Mouse (Mus musculus) heart, embryonic 13.5 days (tissue): ENCODE data around the gene Ogfod3. TPM values are rescaled to one million over a fixed set of nuclear protein-coding genes. Genes with fewer than 3 reads are reported as not detected.
A peak's percentile ranks its signal among the peaks of the same experiment; 100 is the strongest.

ENCODE experiments used
- ATAC-seq: fragments of 200-750 bp; cut with Nextera tagmentation; 2 replicates; pipeline ENCODE4 v1.8.0; 2017; ENCODE audit warnings: moderate TSS enrichment; ENCODE audit not compliant: insufficient number of reproducible peaks, low FRiP score, low TSS enrichment; ENCODE audit errors: extremely low read depth
- H3K27ac ChIP-seq: fragments of 300-500 bp; sonication (generic); replicated peaks from 2 replicates; pipeline ENCODE4 v1.5.1; 2015; ENCODE audit warnings: moderate library complexity, mild to moderate bottlenecking, inconsistent platforms
- H3K27me3 ChIP-seq: fragments of 300-500 bp; sonication (generic); replicated peaks from 2 replicates; pipeline ENCODE4 v1.6.1; 2015; ENCODE audit warnings: mild to moderate bottlenecking, inconsistent platforms
- H3K36me3 ChIP-seq: fragments of 300-500 bp; sonication (generic); 2 replicates; pipeline ENCODE4 v1.6.1; 2015; ENCODE audit warnings: mild to moderate bottlenecking, inconsistent platforms
- H3K4me1 ChIP-seq: fragments of 300-500 bp; sonication (generic); 2 replicates; pipeline ENCODE4 v1.6.1; 2015; ENCODE audit warnings: inconsistent platforms
- H3K4me2 ChIP-seq: fragments of 300-500 bp; sonication (generic); 2 replicates; pipeline ENCODE4 v1.6.1; 2015; ENCODE audit warnings: inconsistent platforms, mild to moderate bottlenecking, moderate library complexity
- H3K4me3 ChIP-seq: fragments of 300-500 bp; sonication (generic); 2 replicates; pipeline ENCODE4 v1.5.1; 2015; ENCODE audit warnings: moderate library complexity, mild to moderate bottlenecking, inconsistent platforms
- H3K9ac ChIP-seq: fragments of 300-500 bp; sonication (generic); 2 replicates; pipeline ENCODE4 v1.6.1; 2015; ENCODE audit warnings: inconsistent platforms, mild to moderate bottlenecking, moderate library complexity
- H3K9me3 ChIP-seq: fragments of 300-500 bp; sonication (generic); 2 replicates; pipeline ENCODE4 v1.6.1; 2016; ENCODE audit warnings: inconsistent platforms
- WGBS: fragments of 180-500 bp; shearing (Covaris S2); methylation state at CpG from one replicate; pipeline ENCODE4 v1.1.7; 2015; ENCODE audit warnings: mixed read lengths; 5-methylcytosine and 5-hydroxymethylcytosine counted together
- polyA plus RNA-seq: library from polyadenylated mRNA; unstranded; fragments of >200 nt; fragmentation: Nextera tagmentation; extraction: Ambion mirVana; gene quantifications from 2 replicates; pipeline ENCODE4 v1.2.1, GENCODE M21; 2015

Gene Ogfod3
- polyA plus RNA-seq, 1 experiment from 2014 or later, result 28.4 TPM

GRCm38 (mm10) chr11:121192742-121193141 is 11.8 kb downstream of the Ogfod3 start:
- no peak overlapping the region for H3K4me3 ChIP-seq
- H3K27ac ChIP-seq, result no peak overlapping the region
- H3K4me2 ChIP-seq, result no peak overlapping the region
- H3K9ac ChIP-seq, result no peak overlapping the region
- no peaks in the 10 kb centered on the region for H3K9me3 ChIP-seq
- WGBS, result 56% methylated on average over 2 of the region's 2 CpGs
- H3K36me3 ChIP-seq, result peaks cover 22% of the 10 kb centered on the region
- H3K4me1 ChIP-seq, result no peaks in the 10 kb centered on the region
- no peak for ATAC-seq
- H3K27me3 ChIP-seq, result no peaks in the 10 kb centered on the region

- H3K4me2 ChIP-seq, result no peak overlapping the region
- H3K36me3 ChIP-seq, result peaks cover 21% of the 10 kb centered on the region
- no peaks in the 10 kb centered on the region for H3K9me3 ChIP-seq
- H3K27me3 ChIP-seq, result no peaks in the 10 kb centered on the region
- H3K9ac ChIP-seq, result no peak overlapping the region
- no peak overlapping the region for H3K4me3 ChIP-seq
- no peak overlapping the region for H3K27ac ChIP-seq
- H3K4me1 ChIP-seq, result no peaks in the 10 kb centered on the region
- 64% methylated on average over 3 of the region's 3 CpGs for WGBS
- no peak for ATAC-seq
These were observed 14.8 kb downstream of the Ogfod3 start for GRCm38 (mm10) chr11:121189681-121190080.

GRCm38 (mm10) chr11:121176285-121177270 is 27.9 kb downstream of the Ogfod3 start:
- no peak overlapping the region for H3K27ac ChIP-seq
- 53% methylated on average over 12 of the region's 12 CpGs for WGBS
- H3K36me3 ChIP-seq, result peaks cover 4% of the 10 kb centered on the region
- no peak for ATAC-seq
- H3K4me2 ChIP-seq, result no peak overlapping the region
- H3K9me3 ChIP-seq, result no peaks in the 10 kb centered on the region
- H3K4me3 ChIP-seq, result no peak overlapping the region
- H3K9ac ChIP-seq, result no peak overlapping the region
- peaks cover 16% of the 10 kb centered on the region; the same call in 1 of the 2 replicates for H3K4me1 ChIP-seq
- H3K27me3 ChIP-seq, result no peaks in the 10 kb centered on the region

GRCm38 (mm10) chr11:121174234-121174633 is 30.3 kb downstream of the Ogfod3 start:
- Histone ChIP-seq H3K36me3 (no peaks in the 10 kb centered on the region), H3K4me3 (no peak overlapping the region), H3K4me1 (peaks cover 16% of the 10 kb centered on the region; the same call in 1 of the 2 replicates), H3K9me3 (no peaks in the 10 kb centered on the region), H3K9ac (no peak overlapping the region), H3K4me2 (no peak overlapping the region), H3K27ac (no peak overlapping the region), H3K27me3 (no peaks in the 10 kb centered on the region)
- WGBS, result 57% methylated on average over 3 of the region's 3 CpGs
- ATAC-seq, result no peak

GRCm38 (mm10) chr11:121173203-121173602 is 31.3 kb downstream of the Ogfod3 start:
- WGBS, result 76% methylated on average over 5 of the region's 5 CpGs

GRCm38 (mm10) chr11:121163751-121164150 is 40.8 kb downstream of the Ogfod3 start:
- Histone ChIP-seq H3K27ac (no peak overlapping the region), H3K4me1 (no peaks in the 10 kb centered on the region), H3K4me2 (no peak overlapping the region), H3K9me3 (no peaks in the 10 kb centered on the region), H3K9ac (no peak overlapping the region), H3K27me3 (peaks cover 18% of the 10 kb centered on the region), H3K36me3 (no peaks in the 10 kb centered on the region), H3K4me3 (no peak overlapping the region)
- 70% methylated on average over 4 of the region's 4 CpGs for WGBS
- no peak for ATAC-seq

More at GRCm38 (mm10) chr11:121173203-121173602, 31.3 kb downstream of the Ogfod3 start:
- H3K4me3 ChIP-seq, result no peak overlapping the region
- ATAC-seq, result no peak
- H3K9me3 ChIP-seq, result no peaks in the 10 kb centered on the region
- H3K9ac ChIP-seq, result no peak overlapping the region
- peaks cover 16% of the 10 kb centered on the region; the same call in 1 of the 2 replicates for H3K4me1 ChIP-seq
- no peaks in the 10 kb centered on the region for H3K36me3 ChIP-seq
- no peak overlapping the region for H3K4me2 ChIP-seq
- H3K27me3 ChIP-seq, result no peaks in the 10 kb centered on the region
- no peak overlapping the region for H3K27ac ChIP-seq

- 90% methylated on average over 26 of the region's 26 CpGs for WGBS
- Histone ChIP-seq H3K9me3 (no peaks in the 10 kb centered on the region), H3K27me3 (peaks cover 46% of the 10 kb centered on the region), H3K4me1 (peaks cover 10% of the 10 kb centered on the region), H3K36me3 (no peaks in the 10 kb centered on the region), H3K9ac (no peak overlapping the region), H3K4me3 (no peak overlapping the region), H3K27ac (no peak overlapping the region), H3K4me2 (no peak overlapping the region)
- no peak for ATAC-seq
These were observed 43.7 kb downstream of the Ogfod3 start for GRCm38 (mm10) chr11:121160636-121161346.

- whole genome bisulfite sequencing, result 77% methylated on average over 5 of the region's 5 CpGs
- ATAC-seq, result no peak
- Histone ChIP-seq H3K27ac (no peak within 1 kb of the TSS), H3K4me3 (no peak within 1 kb of the TSS), H3K4me2 (no peak within 1 kb of the TSS), H3K36me3 (no peaks in the 10 kb centered on the region), H3K27me3 (peaks cover 54% of the 10 kb centered on the region), H3K9ac (no peak within 1 kb of the TSS), H3K4me1 (peaks cover 10% of the 10 kb centered on the region), H3K9me3 (no peaks in the 10 kb centered on the region)
These were observed 44.5 kb downstream of the Ogfod3 start, which contains the start of gene Uts2r for GRCm38 (mm10) chr11:121159971-121160370. TSS of gene Uts2r (plus strand) at chr11:121160271.

- Histone ChIP-seq H3K4me1 (peaks cover 10% of the 10 kb centered on the region), H3K36me3 (no peaks in the 10 kb centered on the region), H3K27ac (no peak overlapping the region), H3K9ac (peak overlapping the region; percentile 65), H3K27me3 (peaks cover 67% of the 10 kb centered on the region), H3K9me3 (no peaks in the 10 kb centered on the region), H3K4me3 (peak overlapping the region; percentile 49), H3K4me2 (peak overlapping the region; percentile 84)
- ATAC-seq, result no peak
- WGBS, result 1% methylated on average over 45 of the region's 45 CpGs
These were observed 48.1 kb downstream of the Ogfod3 start for GRCm38 (mm10) chr11:121156411-121156891.

GRCm38 (mm10) chr11:121154203-121154602 is 50.3 kb downstream of the Ogfod3 start:
- no peak for ATAC-seq
- WGBS, result 31% methylated on average over 4 of the region's 4 CpGs
- no peak overlapping the region for H3K27ac ChIP-seq
- no peaks in the 10 kb centered on the region for H3K36me3 ChIP-seq
- no peak overlapping the region for H3K4me3 ChIP-seq
- H3K9me3 ChIP-seq, result no peaks in the 10 kb centered on the region
- no peak overlapping the region for H3K9ac ChIP-seq
- H3K4me1 ChIP-seq, result peaks cover 14% of the 10 kb centered on the region
- H3K4me2 ChIP-seq, result no peak overlapping the region
- peaks cover 56% of the 10 kb centered on the region for H3K27me3 ChIP-seq

GRCm38 (mm10) chr11:121148193-121148592 is 56.3 kb downstream of the Ogfod3 start:
- WGBS, result 74% methylated on average over 3 of the region's 3 CpGs
- H3K4me1 ChIP-seq, result peaks cover 4% of the 10 kb centered on the region; the same call in 1 of the 2 replicates
- no peak overlapping the region for H3K4me2 ChIP-seq
- ATAC-seq, result no peak
- H3K4me3 ChIP-seq, result no peak overlapping the region
- no peaks in the 10 kb centered on the region for H3K36me3 ChIP-seq
- no peak overlapping the region for H3K9ac ChIP-seq
- H3K27ac ChIP-seq, result no peak overlapping the region
- no peaks in the 10 kb centered on the region for H3K9me3 ChIP-seq
- H3K27me3 ChIP-seq, result no peaks in the 10 kb centered on the region
